Mouse (Mus musculus) intestine, embryonic 15.5 days (tissue): ENCODE results near the gene Prdm15. TPM values are rescaled to one million over a fixed set of nuclear protein-coding genes. Genes with fewer than 3 reads are reported as not detected.
A peak's percentile ranks its signal among the peaks of the same experiment; 100 is the strongest.

Source experiments
- ATAC-seq: fragments of 200-750 bp; cut with Nextera tagmentation; 2 replicates; pipeline ENCODE4 v1.8.0; 2017; ENCODE audit warnings: moderate TSS enrichment, moderate library complexity
- H3K27ac ChIP-seq: fragments of 300-500 bp; sonication (generic); 2 replicates; pipeline ENCODE4 v1.5.1; 2015; ENCODE audit warnings: mild to moderate bottlenecking, inconsistent platforms
- H3K27me3 ChIP-seq: fragments of 300-500 bp; sonication (generic); replicated peaks from 2 replicates; pipeline ENCODE4 v1.6.1; 2015; ENCODE audit warnings: inconsistent platforms
- H3K36me3 ChIP-seq: fragments of 300-500 bp; sonication (generic); 2 replicates; pipeline ENCODE4 v1.6.1; 2015; ENCODE audit warnings: inconsistent platforms
- H3K4me1 ChIP-seq: fragments of 300-500 bp; sonication (generic); replicated peaks from 2 replicates; pipeline ENCODE4 v1.6.1; 2015; ENCODE audit warnings: inconsistent platforms
- H3K4me2 ChIP-seq: fragments of 300-500 bp; sonication (generic); replicated peaks from 2 replicates; pipeline ENCODE4 v1.6.1; 2015; ENCODE audit warnings: mild to moderate bottlenecking, inconsistent platforms
- H3K4me3 ChIP-seq: fragments of 300-500 bp; sonication (generic); replicated peaks from 2 replicates; pipeline ENCODE4 v1.5.1; 2015; ENCODE audit warnings: inconsistent platforms
- H3K9ac ChIP-seq: fragments of 300-500 bp; sonication (generic); 2 replicates; pipeline ENCODE4 v1.6.1; 2015; ENCODE audit warnings: inconsistent platforms
- H3K9me3 ChIP-seq: fragments of 300-500 bp; sonication (generic); 2 replicates; pipeline ENCODE4 v1.6.1; 2016; ENCODE audit warnings: inconsistent platforms
- WGBS: fragments of 180-500 bp; shearing (Covaris S2); methylation state at CpG from one replicate; pipeline ENCODE4 v1.1.7; 2015; 5-methylcytosine and 5-hydroxymethylcytosine counted together
- polyA plus RNA-seq: library from polyadenylated mRNA; unstranded; fragments of >200 nt; fragmentation: Nextera tagmentation; extraction: Ambion mirVana; gene quantifications from 2 replicates; pipeline ENCODE4 v1.2.1, GENCODE M21; 2015

Prdm15 gene
- polyA plus RNA-seq, 1 experiment from 2014 or later = 7.4 TPM

DNA sequence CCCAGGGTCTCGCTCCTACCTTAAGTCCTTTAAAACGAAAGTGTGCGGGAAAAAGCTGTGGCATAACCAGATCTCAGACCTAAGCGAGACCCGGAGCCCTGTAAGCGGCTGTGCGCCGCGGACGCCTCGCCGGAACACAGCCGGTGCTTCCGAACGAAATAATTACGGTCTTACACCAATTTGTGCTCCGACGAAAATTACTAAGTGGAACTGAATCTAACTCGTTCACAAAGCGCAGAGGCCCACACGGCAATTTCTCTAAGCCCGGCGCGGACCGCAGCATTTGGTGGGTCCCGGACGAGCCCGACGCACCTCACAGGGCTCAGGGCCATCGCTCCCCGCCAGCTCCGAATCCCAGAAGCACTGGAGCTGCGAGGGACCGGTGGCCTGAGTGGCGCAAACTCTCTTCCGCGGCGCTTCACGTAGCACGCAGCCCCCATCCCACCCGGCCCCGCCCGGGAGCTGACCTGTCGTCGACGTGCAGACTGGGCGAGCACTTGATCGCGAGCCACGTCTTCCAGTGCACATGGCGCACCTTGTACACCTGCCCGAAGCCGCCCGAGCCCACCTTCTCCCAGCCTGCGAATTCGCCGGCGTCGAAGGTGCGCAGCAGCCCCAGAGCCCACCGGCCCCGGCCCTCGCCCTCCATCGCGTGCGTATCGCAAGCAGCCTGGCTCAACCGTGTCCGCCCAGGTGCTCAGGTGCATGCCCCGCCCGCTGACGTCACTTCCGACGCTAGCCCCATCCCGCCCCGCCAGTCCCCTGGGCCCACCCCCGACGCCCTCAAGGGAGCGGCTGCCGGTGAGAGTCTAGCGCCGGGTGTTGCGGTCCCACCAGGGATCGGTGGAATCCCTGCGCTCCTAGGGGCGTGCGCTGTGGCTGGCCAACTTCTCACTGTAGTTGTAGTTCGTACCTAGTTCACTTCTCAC, 88.3 kb downstream of the Prdm15 start, which contains the start of gene Ripk4:
Ripk4 (minus strand) TSS at position 727 of the 929 bp plus-strand sequence.
- under 1% methylated on average over 88 of the region's 88 CpGs for WGBS
- ATAC-seq = peak; percentile 96
- Histone ChIP-seq H3K27me3 (peaks cover 23% of the 10 kb centered on the region), H3K4me1 (peaks cover 25% of the 10 kb centered on the region), H3K27ac (peak within 1 kb of the TSS; percentile 60; the same call in 1 of the 2 replicates), H3K9me3 (no peaks in the 10 kb centered on the region), H3K9ac (peak within 1 kb of the TSS; percentile 65), H3K4me3 (peak within 1 kb of the TSS; percentile 54), H3K4me2 (peak within 1 kb of the TSS; percentile 70), H3K36me3 (no peaks in the 10 kb centered on the region)

DNA sequence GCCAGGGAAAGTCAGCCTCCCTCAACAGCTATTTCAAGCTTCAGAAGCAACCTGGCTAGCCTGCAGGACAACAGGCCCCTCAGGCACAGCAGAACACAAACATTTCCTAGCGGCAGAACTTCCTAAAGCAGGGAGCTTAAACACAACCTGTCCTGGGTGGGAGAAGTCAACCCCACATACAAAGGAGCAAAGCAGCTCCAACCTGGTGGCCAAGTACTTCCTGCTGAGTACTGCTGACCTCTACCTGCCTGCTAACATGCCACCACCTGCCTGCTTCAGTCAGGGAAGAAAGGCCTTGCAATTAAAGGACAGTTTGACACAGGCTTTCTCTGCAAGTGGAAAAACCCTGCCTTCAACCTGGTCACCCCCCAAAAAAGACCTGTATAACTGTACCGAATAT, 89.9 kb downstream of the Prdm15 start:
- 45% methylated on average over 2 of the region's 2 CpGs for WGBS
- Histone ChIP-seq H3K9ac (peak overlapping the region; percentile 27), H3K4me1 (peaks cover 29% of the 10 kb centered on the region), H3K9me3 (no peaks in the 10 kb centered on the region), H3K27ac (no peak overlapping the region), H3K4me2 (peak overlapping the region; percentile 70), H3K27me3 (peaks cover 23% of the 10 kb centered on the region), H3K4me3 (peak overlapping the region; percentile 54), H3K36me3 (no peaks in the 10 kb centered on the region)
- ATAC-seq = no peak

DNA sequence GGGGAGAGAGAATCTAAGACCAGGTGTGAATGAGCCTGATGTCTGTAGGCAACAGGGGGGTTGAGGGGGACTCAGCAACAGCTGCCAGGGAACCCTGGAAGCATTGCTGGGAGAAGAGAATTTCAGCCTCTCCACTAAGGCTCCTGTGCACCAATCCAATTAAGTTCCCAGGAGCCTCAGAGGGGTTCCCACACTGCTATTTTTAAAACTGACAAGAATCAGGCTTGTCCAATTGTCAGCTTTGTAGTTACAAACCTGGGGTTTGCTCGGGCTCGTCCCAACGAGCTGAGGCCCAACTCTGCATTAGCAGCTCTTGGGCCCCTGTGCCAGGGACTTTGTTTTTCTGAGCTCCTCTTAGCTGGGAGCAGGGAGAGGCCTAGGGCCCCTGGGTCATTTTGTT, 92.0 kb downstream of the Prdm15 start:
- Histone ChIP-seq H3K36me3 (no peaks in the 10 kb centered on the region), H3K4me2 (peak overlapping the region; percentile 16; the same call in 1 of the 2 replicates), H3K4me3 (no peak overlapping the region), H3K27me3 (peaks cover 21% of the 10 kb centered on the region), H3K4me1 (peaks cover 28% of the 10 kb centered on the region), H3K27ac (no peak overlapping the region; the same call in 1 of the 2 replicates), H3K9ac (no peak overlapping the region), H3K9me3 (no peaks in the 10 kb centered on the region)
- no peak for ATAC-seq
- WGBS = 22% methylated on average over 3 of the region's 3 CpGs

GRCm38 (mm10) chr16:97758288-97758687, 93.4 kb downstream of the Prdm15 start:
- no peak for ATAC-seq
- 43% methylated on average over 2 of the region's 2 CpGs for WGBS
- H3K4me2 ChIP-seq = no peak overlapping the region
- peaks cover 15% of the 10 kb centered on the region for H3K27me3 ChIP-seq
- no peak overlapping the region for H3K27ac ChIP-seq
- no peaks in the 10 kb centered on the region for H3K36me3 ChIP-seq
- H3K9me3 ChIP-seq = no peaks in the 10 kb centered on the region
- H3K4me3 ChIP-seq = no peak overlapping the region
- H3K9ac ChIP-seq = no peak overlapping the region
- peaks cover 22% of the 10 kb centered on the region for H3K4me1 ChIP-seq

- Histone ChIP-seq H3K36me3 (no peaks in the 10 kb centered on the region), H3K4me3 (no peak overlapping the region), H3K4me2 (no peak overlapping the region), H3K9me3 (no peaks in the 10 kb centered on the region), H3K4me1 (peaks cover 27% of the 10 kb centered on the region), H3K27ac (no peak overlapping the region), H3K9ac (no peak overlapping the region), H3K27me3 (peaks cover 2% of the 10 kb centered on the region; the same call in 1 of the 2 replicates)
- ATAC-seq = 0 out of 2 replicates have a peak, but pooled peaks have one; percentile 5
- WGBS = 56% methylated on average over 2 of the region's 2 CpGs
Measured at GRCm38 (mm10) chr16:97756460-97756859, 95.2 kb downstream of the Prdm15 start.

- H3K9ac ChIP-seq = no peak overlapping the region
- no peak overlapping the region for H3K27ac ChIP-seq
- no peaks in the 10 kb centered on the region for H3K27me3 ChIP-seq
- H3K36me3 ChIP-seq = no peaks in the 10 kb centered on the region
- ATAC-seq = peak; percentile 44
- no peak overlapping the region for H3K4me3 ChIP-seq
- no peak overlapping the region for H3K4me2 ChIP-seq
- WGBS = 66% methylated on average over 3 of the region's 3 CpGs
- H3K9me3 ChIP-seq = no peaks in the 10 kb centered on the region
- peaks cover 19% of the 10 kb centered on the region for H3K4me1 ChIP-seq
Measured at GRCm38 (mm10) chr16:97752316-97752941, 99.2 kb downstream of the Prdm15 start.

DNA sequence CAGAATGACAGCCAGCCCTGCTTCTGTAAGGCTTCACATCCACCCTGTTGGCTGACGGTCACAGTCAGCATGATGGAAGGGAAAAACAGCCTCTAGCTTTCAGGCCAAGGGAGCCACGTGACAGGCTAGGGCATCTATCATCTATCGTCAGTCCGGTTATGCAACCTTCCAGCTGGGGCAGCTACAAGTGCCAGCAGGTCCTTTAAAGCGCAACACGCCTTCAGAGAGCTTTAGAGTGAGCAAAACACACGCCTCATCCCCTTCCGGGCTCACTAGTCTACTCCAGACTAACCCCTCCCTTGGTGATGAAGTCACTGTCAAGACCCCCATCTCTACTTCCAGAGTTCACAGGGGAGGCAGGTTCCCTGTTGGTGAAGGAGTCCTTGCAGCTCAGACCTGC, 99.8 kb downstream of the Prdm15 start:
- ATAC-seq = peak; percentile 72
- Histone ChIP-seq H3K36me3 (no peaks in the 10 kb centered on the region), H3K27ac (no peak overlapping the region), H3K4me3 (no peak overlapping the region), H3K27me3 (no peaks in the 10 kb centered on the region), H3K4me2 (no peak overlapping the region), H3K4me1 (peaks cover 17% of the 10 kb centered on the region), H3K9ac (no peak overlapping the region), H3K9me3 (no peaks in the 10 kb centered on the region)
- 21% methylated on average over 8 of the region's 8 CpGs for WGBS

GRCm38 (mm10) chr16:97748421-97748820, 103.2 kb downstream of the Prdm15 start:
- H3K27me3 ChIP-seq = no peaks in the 10 kb centered on the region
- 82% methylated on average over 6 of the region's 6 CpGs for WGBS
- no peaks in the 10 kb centered on the region for H3K9me3 ChIP-seq
- 0 out of 2 replicates have a peak, but pooled peaks cover 4% of the 10 kb centered on the region for H3K36me3 ChIP-seq
- ATAC-seq = no peak
- no peak overlapping the region for H3K4me2 ChIP-seq
- H3K27ac ChIP-seq = no peak overlapping the region
- H3K4me3 ChIP-seq = no peak overlapping the region
- peaks cover 12% of the 10 kb centered on the region for H3K4me1 ChIP-seq
- H3K9ac ChIP-seq = no peak overlapping the region

Other genes with a start within 250 kb of the Prdm15 start
- gene Tmprss2, start 240.7 kb downstream of the Prdm15 start, polyA plus RNA-seq = 26.0 and 28.9 TPM in 2 replicates
- gene Ripk4, start 88.1 kb downstream of the Prdm15 start, polyA plus RNA-seq = 19.6 and 21.7 TPM in 2 replicates
- 15.1 and 15.8 TPM in 2 replicates for gene C2cd2, start 110.7 kb upstream of the Prdm15 start, polyA plus RNA-seq
- 11.7 and 12.4 TPM in 2 replicates for gene Zbtb21, start 110.8 kb upstream of the Prdm15 start, polyA plus RNA-seq
- gene B230307C23Rik, start 145.5 kb upstream of the Prdm15 start, polyA plus RNA-seq = 28.7 and 29.7 TPM in 2 replicates
- gene A630089N07Rik, start 230.6 kb upstream of the Prdm15 start, polyA plus RNA-seq = 15.8 and 17.0 TPM in 2 replicates